Mouse (Mus musculus): ENCODE data around the gene Prkd1.

DNA sequence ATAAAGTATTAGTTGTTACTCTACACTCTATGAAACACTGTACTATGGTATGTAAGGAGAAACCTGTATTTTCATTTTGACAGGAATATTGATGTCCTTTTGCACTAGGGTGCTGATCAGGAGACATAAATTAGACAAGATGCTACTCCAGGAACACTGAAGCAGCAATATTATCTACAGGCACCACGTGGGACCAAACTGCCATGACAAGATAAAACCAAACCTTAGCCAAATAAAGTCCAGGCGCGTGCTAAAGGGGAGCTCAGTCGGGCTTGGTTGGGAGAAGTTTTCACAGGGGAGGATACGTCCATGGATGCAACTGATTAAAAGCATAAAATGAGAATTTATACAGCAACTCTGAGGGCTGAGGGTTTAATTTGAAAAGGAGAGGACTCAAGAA is 53.1 kb downstream of the Prkd1 start:
- TF ChIP-seq MAX (IDR thresholded peaks at IDR 0.05; ENCODE audit: low read length) (no peak), POLR2A (IDR thresholded peaks at IDR 0.05; ENCODE audit: low read depth, low read length) (no peak), MAFK (IDR thresholded peaks at IDR 0.05; ENCODE audit: insufficient replicate concordance, low read length) (no peak), CTCF (conservative IDR thresholded peaks at IDR 0.05 in 1 of 2, IDR thresholded peaks at IDR 0.05 in 1 of 2; ENCODE audit: low read depth in 2 of 2, low read length in 2 of 2) (no peak), EP300 (IDR thresholded peaks at IDR 0.05; ENCODE audit: low read length) (no peak), MEF2A (IDR thresholded peaks at IDR 0.05; ENCODE audit: borderline replicate concordance, low read depth, low read length) (no peak), KAT2A (IDR thresholded peaks at IDR 0.05; ENCODE audit: insufficient replicate concordance, low read length) (no peak), ETS1 (conservative IDR thresholded peaks at IDR 0.05; ENCODE audit: low read depth, low read length) (no peak), CHD2 (IDR thresholded peaks at IDR 0.05; ENCODE audit: low read length) (no peak), E2F4 (IDR thresholded peaks at IDR 0.05; ENCODE audit: insufficient replicate concordance, low read depth, low read length) (no peak)

Data from CH12.LX (cell line).